Mouse (Mus musculus): ENCODE measurements at regions not wholly inside any gene's neighbourhood (a gene's known extent, or its start where the extent isn't known, plus 50 kb on each side); places are given as distances from the start of the nearest gene placed in this dataset.
A peak's percentile ranks its signal among the peaks of the same experiment; 100 is the strongest.

DNA sequence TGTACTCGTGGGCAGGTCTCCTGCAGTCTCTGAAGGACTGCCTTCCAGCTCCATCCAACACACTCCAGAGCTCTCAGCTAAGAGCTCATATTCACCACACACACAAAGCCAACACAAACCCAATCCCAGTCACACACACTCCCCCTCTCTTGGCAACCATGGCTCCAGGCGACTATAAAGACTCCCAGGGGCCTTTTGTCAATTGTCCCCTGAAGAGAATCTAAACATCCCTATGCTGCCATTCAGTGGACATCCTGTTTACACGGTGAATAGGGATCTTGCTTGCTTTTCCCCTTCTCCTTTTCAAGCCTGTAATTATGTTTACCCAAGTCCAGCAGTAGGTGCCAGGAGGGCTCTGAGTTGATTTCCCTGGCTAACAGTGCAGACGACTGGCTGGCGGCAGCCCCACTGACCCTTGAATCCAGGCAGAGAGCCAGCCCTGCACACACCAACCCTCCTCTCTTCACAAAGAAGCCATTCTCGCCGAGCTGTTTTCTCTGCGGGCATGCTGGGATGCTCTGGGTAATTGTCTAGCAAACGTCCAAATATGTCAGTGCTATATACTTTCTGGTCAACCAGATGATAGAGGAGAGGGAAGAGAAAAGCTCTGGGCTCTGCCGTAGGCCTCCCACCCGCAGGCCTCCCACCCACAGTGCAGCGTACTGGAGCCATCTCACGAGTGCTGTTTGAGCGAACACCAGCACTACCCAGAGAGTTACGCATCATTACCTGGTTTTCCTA, 144.9 kb downstream of the Tbc1d30 start:
- H3K9me3 ChIP-seq (replicated peaks; ENCODE audit: control insufficient read depth, low read length, poor library complexity, severe bottlenecking): no peaks in the 10 kb centered on the region
- no peaks in the 10 kb centered on the region for H3K27me3 ChIP-seq (ENCODE audit: control insufficient read depth, insufficient read depth, low read depth, low read length)
- peak overlapping the region; percentile 67 for H3K27ac ChIP-seq (ENCODE audit: low read length)
- peak overlapping the region; percentile 15; the same call in 1 of the 2 replicates for H3K9ac ChIP-seq (ENCODE audit: low read depth, low read length)
- H3K4me2 ChIP-seq (ENCODE audit: low read length): peak overlapping the region; percentile 12; the same call in 1 of the 2 replicates
- no peak overlapping the region for H3K4me3 ChIP-seq (ENCODE audit: low read depth, low read length)
- 2% methylated on average over 15 of the region's 15 CpGs for WGBS
- H3K4me1 ChIP-seq (ENCODE audit: control insufficient read depth, insufficient read depth, low read length): peaks cover 10% of the 10 kb centered on the region
- no peaks in the 10 kb centered on the region for H3K36me3 ChIP-seq (ENCODE audit: control insufficient read depth, insufficient read depth, low read length)
- ATAC-seq: peak; percentile 96

DNA sequence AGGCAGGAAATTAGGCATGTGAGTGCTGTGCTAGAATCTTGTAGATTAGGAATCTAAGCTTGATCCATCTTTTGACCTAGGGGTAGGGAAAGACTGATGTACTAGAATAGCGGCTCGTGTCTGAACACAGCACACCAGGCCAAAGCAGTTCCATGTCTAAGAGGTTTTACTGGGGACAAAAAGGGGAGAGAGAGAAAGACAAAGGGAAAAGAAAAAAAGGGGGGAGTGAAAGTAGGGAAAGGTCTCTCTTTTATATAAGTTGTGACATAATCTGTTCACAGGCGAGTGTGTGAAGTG, 144.4 kb downstream of the Tbc1d30 start:
- H3K9ac ChIP-seq (ENCODE audit: low read depth, low read length): no peak overlapping the region
- no peak overlapping the region for H3K4me3 ChIP-seq (ENCODE audit: low read depth, low read length)
- peaks cover 10% of the 10 kb centered on the region for H3K4me1 ChIP-seq (ENCODE audit: control insufficient read depth, insufficient read depth, low read length)
- no peaks in the 10 kb centered on the region for H3K27me3 ChIP-seq (ENCODE audit: control insufficient read depth, insufficient read depth, low read depth, low read length)
- H3K9me3 ChIP-seq (replicated peaks; ENCODE audit: control insufficient read depth, low read length, poor library complexity, severe bottlenecking): no peaks in the 10 kb centered on the region
- WGBS: 18% methylated on average over 3 of the region's 3 CpGs
- H3K27ac ChIP-seq (ENCODE audit: low read length): peak overlapping the region; percentile 67
- no peaks in the 10 kb centered on the region for H3K36me3 ChIP-seq (ENCODE audit: control insufficient read depth, insufficient read depth, low read length)
- ATAC-seq: peak; percentile 57
- peak overlapping the region; percentile 12; the same call in 1 of the 2 replicates for H3K4me2 ChIP-seq (ENCODE audit: low read length)
